Mouse (Mus musculus): ENCODE data around the gene Id1. TPM values are rescaled to one million over a fixed set of nuclear protein-coding genes. Genes with fewer than 3 reads are reported as not detected.
A peak's percentile ranks its signal among the peaks of the same experiment; 100 is the strongest.

Id1 gene
- polyA plus RNA-seq, 1 experiment, result 916 TPM

GRCm38 (mm10) chr2:152696016-152696415 lies 40.0 kb upstream of the Id1 start:
- 81% methylated on average over 10 of the region's 10 CpGs for WGBS
- Histone ChIP-seq H3K4me1 (ENCODE audit: control insufficient read depth, insufficient read depth, insufficient read length, low read length) (peaks cover 8% of the 10 kb centered on the region; the same call in 1 of the 2 replicates), H3K27me3 (ENCODE audit: control insufficient read depth, insufficient read depth, low read length) (no peaks in the 10 kb centered on the region), H3K27ac (ENCODE audit: insufficient read depth, low read depth, low read length) (no peak overlapping the region), H3K36me3 (ENCODE audit: control insufficient read depth, insufficient read depth, low read length) (peaks cover 35% of the 10 kb centered on the region), H3K4me3 (ENCODE audit: low read depth, low read length) (no peak overlapping the region)
- no peak for TF ChIP-seq POLR2A (IDR thresholded peaks at IDR 0.05; ENCODE audit: low read depth, low read length)
- TF ChIP-seq CTCF (IDR thresholded peaks at IDR 0.05; ENCODE audit: extremely low read depth, insufficient read length, insufficient replicate concordance, low read depth, low read length), result no peak

- 0 out of 2 replicates have a peak overlapping the region, but pooled peaks have one; percentile 40 for H3K27ac ChIP-seq (ENCODE audit: insufficient read depth, low read depth, low read length)
- peaks cover 41% of the 10 kb centered on the region for H3K36me3 ChIP-seq (ENCODE audit: control insufficient read depth, insufficient read depth, low read length)
- no peaks in the 10 kb centered on the region for H3K27me3 ChIP-seq (ENCODE audit: control insufficient read depth, insufficient read depth, low read length)
- TF ChIP-seq POLR2A (IDR thresholded peaks at IDR 0.05; ENCODE audit: low read depth, low read length), result no peak
- peak; percentile 98 for TF ChIP-seq CTCF (IDR thresholded peaks at IDR 0.05; ENCODE audit: extremely low read depth, insufficient read length, insufficient replicate concordance, low read depth, low read length)
- 41% methylated on average over 20 of the region's 20 CpGs for WGBS
- H3K4me1 ChIP-seq (ENCODE audit: control insufficient read depth, insufficient read depth, insufficient read length, low read length), result peaks cover 8% of the 10 kb centered on the region; the same call in 1 of the 2 replicates
- no peak overlapping the region for H3K4me3 ChIP-seq (ENCODE audit: low read depth, low read length)
Measured at GRCm38 (mm10) chr2:152696476-152697164, 39.4 kb upstream of the Id1 start.

- H3K4me3 ChIP-seq (ENCODE audit: low read depth, low read length), result no peak overlapping the region
- no peak overlapping the region for H3K27ac ChIP-seq (ENCODE audit: insufficient read depth, low read depth, low read length)
- peaks cover 8% of the 10 kb centered on the region; the same call in 1 of the 2 replicates for H3K4me1 ChIP-seq (ENCODE audit: control insufficient read depth, insufficient read depth, insufficient read length, low read length)
- H3K36me3 ChIP-seq (ENCODE audit: control insufficient read depth, insufficient read depth, low read length), result peaks cover 64% of the 10 kb centered on the region
- no peak for TF ChIP-seq POLR2A (IDR thresholded peaks at IDR 0.05; ENCODE audit: low read depth, low read length)
- TF ChIP-seq CTCF (IDR thresholded peaks at IDR 0.05; ENCODE audit: extremely low read depth, insufficient read length, insufficient replicate concordance, low read depth, low read length), result no peak
- H3K27me3 ChIP-seq (ENCODE audit: control insufficient read depth, insufficient read depth, low read length), result no peaks in the 10 kb centered on the region
- 49% methylated on average over 10 of the region's 10 CpGs for WGBS
Measured at GRCm38 (mm10) chr2:152700138-152700537, 35.9 kb upstream of the Id1 start.

- H3K27me3 ChIP-seq (ENCODE audit: control insufficient read depth, insufficient read depth, low read length), result no peaks in the 10 kb centered on the region
- no peak overlapping the region for H3K4me3 ChIP-seq (ENCODE audit: low read depth, low read length)
- H3K27ac ChIP-seq (ENCODE audit: insufficient read depth, low read depth, low read length), result no peak overlapping the region
- no peak for TF ChIP-seq CTCF (IDR thresholded peaks at IDR 0.05; ENCODE audit: extremely low read depth, insufficient read length, insufficient replicate concordance, low read depth, low read length)
- no peak for TF ChIP-seq POLR2A (IDR thresholded peaks at IDR 0.05; ENCODE audit: low read depth, low read length)
- WGBS, result 80% methylated on average over 8 of the region's 8 CpGs
- peaks cover 66% of the 10 kb centered on the region for H3K36me3 ChIP-seq (ENCODE audit: control insufficient read depth, insufficient read depth, low read length)
- H3K4me1 ChIP-seq (ENCODE audit: control insufficient read depth, insufficient read depth, insufficient read length, low read length), result peaks cover 8% of the 10 kb centered on the region; the same call in 1 of the 2 replicates
Measured at GRCm38 (mm10) chr2:152700725-152701124, 35.3 kb upstream of the Id1 start.

DNA sequence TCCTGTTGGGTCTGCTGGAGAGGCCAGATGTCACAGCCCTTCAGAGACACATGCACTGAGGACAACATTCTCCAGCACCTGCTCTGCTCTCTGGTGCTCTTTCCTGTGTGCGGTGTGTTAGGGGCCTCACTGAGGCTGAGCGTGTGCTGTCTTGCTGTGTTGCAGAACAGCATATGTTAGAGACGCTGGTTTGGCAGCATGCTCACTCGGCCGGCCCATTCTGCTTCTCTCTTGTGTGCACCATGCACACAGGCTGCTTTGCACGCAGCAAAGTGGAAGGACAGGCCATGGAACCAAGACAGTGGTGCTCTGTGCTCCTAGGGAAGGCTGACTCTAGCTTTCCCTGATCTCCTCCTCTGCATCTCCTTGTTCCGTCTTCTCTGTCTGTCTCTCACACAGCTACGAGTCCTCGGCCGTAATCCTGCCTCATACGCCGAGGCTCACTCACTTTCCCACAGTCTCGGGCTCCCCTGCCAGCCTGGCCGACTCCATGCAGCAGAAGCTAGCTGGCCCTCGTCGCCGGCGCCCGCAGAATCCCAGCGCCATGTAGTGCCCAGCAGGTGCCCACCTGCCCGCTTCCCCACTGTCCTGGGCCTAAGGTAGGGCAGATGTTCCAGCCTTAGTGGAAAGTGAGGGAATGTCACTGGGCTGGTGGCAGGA lies 32.3 kb upstream of the Id1 start:
- peaks cover 57% of the 10 kb centered on the region for H3K36me3 ChIP-seq (ENCODE audit: control insufficient read depth, insufficient read depth, low read length)
- H3K27me3 ChIP-seq (ENCODE audit: control insufficient read depth, insufficient read depth, low read length), result no peaks in the 10 kb centered on the region
- H3K27ac ChIP-seq (ENCODE audit: insufficient read depth, low read depth, low read length), result no peak overlapping the region
- no peak for TF ChIP-seq CTCF (IDR thresholded peaks at IDR 0.05; ENCODE audit: extremely low read depth, insufficient read length, insufficient replicate concordance, low read depth, low read length)
- TF ChIP-seq POLR2A (IDR thresholded peaks at IDR 0.05; ENCODE audit: low read depth, low read length), result no peak
- no peak overlapping the region for H3K4me3 ChIP-seq (ENCODE audit: low read depth, low read length)
- 95% methylated on average over 21 of the region's 21 CpGs for WGBS
- peaks cover 14% of the 10 kb centered on the region for H3K4me1 ChIP-seq (ENCODE audit: control insufficient read depth, insufficient read depth, insufficient read length, low read length)

GRCm38 (mm10) chr2:152704256-152704605 lies 31.8 kb upstream of the Id1 start:
- Histone ChIP-seq H3K27me3 (ENCODE audit: control insufficient read depth, insufficient read depth, low read length) (no peaks in the 10 kb centered on the region), H3K27ac (ENCODE audit: insufficient read depth, low read depth, low read length) (no peak overlapping the region), H3K4me1 (ENCODE audit: control insufficient read depth, insufficient read depth, insufficient read length, low read length) (peaks cover 14% of the 10 kb centered on the region), H3K4me3 (ENCODE audit: low read depth, low read length) (no peak overlapping the region), H3K36me3 (ENCODE audit: control insufficient read depth, insufficient read depth, low read length) (peaks cover 53% of the 10 kb centered on the region)
- TF ChIP-seq CTCF (IDR thresholded peaks at IDR 0.05; ENCODE audit: extremely low read depth, insufficient read length, insufficient replicate concordance, low read depth, low read length) (no peak), POLR2A (IDR thresholded peaks at IDR 0.05; ENCODE audit: low read depth, low read length) (no peak)
- WGBS, result 89% methylated on average over 5 of the region's 5 CpGs

- WGBS, result 96% methylated on average over 14 of the region's 14 CpGs
- Histone ChIP-seq H3K27ac (ENCODE audit: insufficient read depth, low read depth, low read length) (no peak overlapping the region), H3K4me1 (ENCODE audit: control insufficient read depth, insufficient read depth, insufficient read length, low read length) (peaks cover 14% of the 10 kb centered on the region), H3K36me3 (ENCODE audit: control insufficient read depth, insufficient read depth, low read length) (peaks cover 51% of the 10 kb centered on the region), H3K4me3 (ENCODE audit: low read depth, low read length) (no peak overlapping the region), H3K27me3 (ENCODE audit: control insufficient read depth, insufficient read depth, low read length) (no peaks in the 10 kb centered on the region)
- TF ChIP-seq POLR2A (IDR thresholded peaks at IDR 0.05; ENCODE audit: low read depth, low read length), result no peak
- no peak for TF ChIP-seq CTCF (IDR thresholded peaks at IDR 0.05; ENCODE audit: extremely low read depth, insufficient read length, insufficient replicate concordance, low read depth, low read length)
Measured at GRCm38 (mm10) chr2:152704811-152705370, 31.2 kb upstream of the Id1 start.

All from small intestine, adult 2 months (tissue).